Mouse (Mus musculus) c-Kit-positive CD71-positive TER-119-positive erythroid progenitor cells, embryonic 14.5 days (primary cell): ENCODE results near the gene St6galnac4.

Source experiments
- DNase-seq: peaks from one replicate; pipeline ENCODE4 v3.0.0-alpha.2; 2013; ENCODE audit warnings: low spot score

St6galnac4 gene

DNA sequence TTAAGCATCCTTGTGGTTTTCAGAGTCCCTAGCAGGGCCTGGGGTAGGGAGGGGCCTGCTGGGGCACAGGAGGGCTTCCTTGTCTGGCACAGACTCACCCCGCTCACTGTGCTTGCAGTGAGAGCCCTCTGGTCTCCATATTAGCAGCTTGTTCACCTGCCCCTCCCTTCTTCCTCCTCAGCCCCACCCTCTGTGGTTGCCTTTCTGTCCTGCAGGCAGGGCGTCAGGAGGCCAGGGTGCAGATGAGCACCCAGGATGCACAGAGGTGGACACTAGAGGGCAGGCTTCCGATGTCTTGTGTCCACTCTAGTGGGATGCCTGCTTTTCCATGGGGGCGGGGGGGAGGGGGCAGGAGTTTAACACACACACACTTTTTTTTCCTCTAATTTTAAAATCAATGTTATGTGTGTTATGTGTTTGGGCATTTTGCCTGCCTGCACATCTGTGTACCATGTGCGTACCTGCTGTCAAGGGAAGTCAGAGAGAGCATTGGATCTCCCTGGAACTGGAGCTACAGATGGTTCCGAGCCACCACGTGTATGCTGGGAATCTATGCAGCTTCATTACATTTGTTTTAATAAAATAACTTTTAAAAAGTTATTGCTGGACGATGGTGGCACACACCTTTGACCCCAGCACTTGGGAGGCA lies 14.6 kb downstream of the St6galnac4 start:
- peak; percentile 62 for DNase-seq

DNA sequence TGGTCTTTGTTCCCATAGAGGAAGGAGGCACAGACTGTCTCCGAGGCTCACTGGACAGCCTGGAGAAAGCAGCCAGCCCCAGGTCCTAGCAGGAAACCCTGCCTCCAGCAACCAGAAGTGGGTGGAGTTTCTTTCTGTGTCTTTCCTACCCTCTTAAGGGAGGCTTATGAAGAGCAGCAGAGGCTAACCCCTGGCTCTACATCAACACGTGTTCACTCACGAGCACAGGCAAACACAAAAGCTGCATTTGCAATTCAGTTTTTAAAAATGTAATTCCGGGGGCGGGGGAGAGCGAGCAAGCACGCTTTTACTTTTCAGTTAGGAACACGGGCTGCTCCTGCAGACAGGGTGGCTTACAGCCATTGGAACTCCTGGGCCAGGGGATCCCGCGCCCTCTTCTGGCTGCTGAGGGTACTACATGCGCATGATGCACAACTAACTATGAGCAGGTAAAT lies 15.7 kb downstream of the St6galnac4 start:
- DNase-seq: peak; percentile 75

DNA sequence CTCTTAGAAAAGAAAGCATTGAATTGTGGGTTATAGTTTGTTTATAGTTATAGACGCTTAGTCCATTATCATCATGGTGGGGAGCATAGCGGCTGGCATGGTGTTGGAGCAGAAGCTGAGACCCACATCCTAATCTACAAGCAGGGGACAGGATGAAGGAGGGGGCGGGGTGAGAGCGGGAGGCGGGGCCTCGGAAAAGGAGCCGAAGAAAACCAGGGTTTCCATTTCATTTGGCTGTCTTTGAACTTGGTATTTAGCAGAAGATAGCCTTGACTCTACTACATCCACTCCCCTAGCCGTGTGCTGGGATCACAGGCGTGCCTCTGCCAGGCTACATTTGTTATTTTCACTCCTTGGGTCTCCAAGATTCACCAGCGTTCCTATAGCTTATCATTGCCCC lies 17.7 kb downstream of the St6galnac4 start:
- no peak for DNase-seq

DNA sequence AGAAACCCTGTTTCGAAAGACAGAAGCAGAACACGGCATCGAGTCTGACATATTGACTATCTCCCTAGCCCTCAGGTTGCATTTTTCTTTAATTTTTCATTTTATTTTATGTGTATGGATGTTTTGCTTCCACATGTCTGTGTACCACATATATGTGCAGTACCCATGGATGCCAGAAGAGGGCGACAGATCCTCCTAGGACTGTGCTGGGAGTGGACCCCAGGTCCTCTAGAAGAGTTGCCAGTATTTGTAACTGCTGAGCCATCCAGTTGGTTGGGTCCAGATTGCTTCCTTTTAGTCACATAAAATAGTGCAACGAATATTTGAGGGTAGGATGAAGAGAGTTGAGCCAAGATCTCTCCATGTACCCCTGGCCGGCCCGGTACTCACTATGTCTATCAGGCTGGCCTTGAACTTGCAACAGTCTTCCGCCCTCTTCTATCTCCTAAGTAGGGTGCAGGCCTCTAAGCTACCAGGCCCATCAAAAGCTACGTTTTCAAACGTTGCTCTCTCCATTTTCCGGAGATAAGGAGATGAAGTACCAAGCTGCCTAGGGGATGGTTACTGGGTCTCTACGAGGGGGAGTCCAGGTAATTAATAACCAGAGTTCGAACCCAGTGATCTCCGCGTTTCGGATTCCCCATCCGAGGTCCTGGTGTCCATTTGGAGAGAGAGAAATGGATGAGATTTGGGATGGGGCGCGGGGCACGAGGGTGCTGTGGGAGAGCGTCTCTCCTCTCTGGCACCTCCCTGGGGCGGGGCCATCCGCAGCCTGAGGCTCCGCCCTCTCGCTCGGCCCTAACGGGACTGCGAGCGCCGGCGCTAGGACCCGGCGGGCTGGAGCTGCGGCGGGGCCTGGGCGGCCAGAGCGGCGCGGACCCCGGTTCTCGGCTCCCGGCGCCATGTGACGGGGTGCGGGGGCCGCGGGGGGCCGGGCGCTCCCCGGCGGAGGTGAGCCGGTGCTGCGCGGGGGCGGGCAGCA lies 19.6 kb downstream of the St6galnac4 start:
- DNase-seq: peak; percentile 82

DNA sequence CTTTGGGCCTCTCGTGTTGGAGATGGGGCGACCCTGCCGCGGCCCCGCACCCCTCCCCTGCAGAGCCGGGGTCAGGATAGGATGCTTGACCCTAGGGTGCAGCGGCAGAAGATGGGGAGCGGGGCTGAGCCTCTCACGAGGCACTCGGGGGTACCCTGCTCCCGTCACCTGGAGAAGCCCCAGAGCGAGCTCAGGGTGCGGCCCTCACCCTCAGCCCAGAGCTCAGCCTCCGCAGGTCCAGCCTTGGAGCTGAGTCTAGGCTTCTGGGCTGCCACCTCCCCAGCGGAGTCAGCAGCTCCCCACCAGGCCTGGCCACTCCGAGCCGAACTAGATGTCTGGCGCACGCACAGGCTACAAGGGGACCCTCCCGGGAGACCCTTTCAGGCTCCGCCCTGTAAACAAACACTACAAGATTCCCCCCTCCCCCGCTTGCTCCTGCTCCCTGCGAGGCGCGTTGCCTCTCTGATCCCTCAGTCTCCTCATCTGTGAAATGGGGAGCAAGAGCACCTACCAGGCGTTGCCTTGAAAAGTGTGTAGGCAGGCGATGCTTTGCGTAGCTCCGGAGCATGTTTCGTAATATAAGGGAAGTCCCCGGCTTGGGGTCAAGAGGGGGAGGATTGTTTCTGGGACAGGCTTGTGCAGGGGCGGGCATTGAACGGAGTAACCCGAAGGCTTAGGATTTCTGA lies 20.5 kb downstream of the St6galnac4 start:
- peak; percentile 56 for DNase-seq

DNA sequence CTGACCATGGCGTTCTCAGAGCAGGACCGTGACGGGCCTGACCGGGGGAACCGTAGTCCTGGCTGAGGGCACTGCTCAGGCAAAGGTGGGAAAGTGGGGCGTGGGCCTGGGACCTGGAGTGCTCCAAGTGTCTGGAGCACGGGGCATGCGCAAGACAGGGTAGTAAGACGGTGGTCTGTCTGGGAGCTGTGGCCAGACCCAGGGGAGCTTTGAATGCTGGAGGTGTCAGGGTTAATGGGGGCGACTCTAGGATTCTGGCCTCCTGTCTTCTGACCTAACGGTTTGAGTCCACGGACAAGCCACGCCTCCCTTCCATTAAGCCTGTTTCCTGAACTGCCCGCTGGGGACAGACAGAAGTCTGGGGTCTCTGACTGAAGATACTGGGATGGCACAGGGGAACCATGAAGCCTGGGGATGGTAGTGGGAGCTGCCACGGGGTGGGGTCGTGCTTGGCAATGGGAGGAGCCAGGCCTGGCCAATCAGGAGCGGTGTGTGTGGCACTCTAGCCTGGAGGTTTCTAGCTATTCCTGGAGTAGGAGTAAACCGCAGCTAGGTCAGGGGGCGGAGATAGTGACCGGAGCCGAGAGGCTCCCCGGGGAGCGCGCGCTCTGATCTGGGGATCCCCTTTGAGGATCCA lies 21.4 kb downstream of the St6galnac4 start:
- DNase-seq: peak; percentile 77

DNA sequence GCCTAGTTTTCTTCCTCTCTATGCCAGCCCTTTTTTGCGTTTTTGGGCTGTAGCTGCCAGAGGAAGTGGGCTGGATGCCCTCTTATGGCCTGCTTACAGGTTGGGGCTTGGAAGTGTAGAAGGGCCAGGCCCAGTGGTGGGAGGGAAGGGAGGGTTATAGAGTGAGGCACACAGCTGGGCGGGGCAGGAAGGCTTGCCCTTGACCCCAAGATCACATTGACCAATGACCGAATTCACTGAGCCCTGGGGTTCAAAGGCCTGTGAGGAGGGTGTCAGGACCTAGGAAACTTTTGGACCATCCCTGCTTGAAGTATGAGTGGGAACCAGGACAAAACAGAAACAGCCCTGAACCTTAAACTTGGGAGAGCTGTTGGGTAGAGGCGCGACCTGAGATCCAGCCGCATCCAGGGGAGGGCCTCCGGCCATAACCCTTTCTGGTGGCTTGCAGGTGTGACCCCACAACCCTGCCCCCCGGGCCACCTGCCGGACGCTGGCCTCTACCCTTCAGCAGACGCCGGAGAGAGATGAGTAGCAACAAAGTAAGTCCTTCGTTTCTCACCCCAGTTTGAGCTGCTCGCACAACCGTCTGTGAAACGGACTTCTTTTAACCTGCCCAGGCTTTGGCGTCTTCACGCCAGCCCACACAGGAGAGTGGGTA lies 22.0 kb downstream of the St6galnac4 start:
- DNase-seq: no peak

DNA sequence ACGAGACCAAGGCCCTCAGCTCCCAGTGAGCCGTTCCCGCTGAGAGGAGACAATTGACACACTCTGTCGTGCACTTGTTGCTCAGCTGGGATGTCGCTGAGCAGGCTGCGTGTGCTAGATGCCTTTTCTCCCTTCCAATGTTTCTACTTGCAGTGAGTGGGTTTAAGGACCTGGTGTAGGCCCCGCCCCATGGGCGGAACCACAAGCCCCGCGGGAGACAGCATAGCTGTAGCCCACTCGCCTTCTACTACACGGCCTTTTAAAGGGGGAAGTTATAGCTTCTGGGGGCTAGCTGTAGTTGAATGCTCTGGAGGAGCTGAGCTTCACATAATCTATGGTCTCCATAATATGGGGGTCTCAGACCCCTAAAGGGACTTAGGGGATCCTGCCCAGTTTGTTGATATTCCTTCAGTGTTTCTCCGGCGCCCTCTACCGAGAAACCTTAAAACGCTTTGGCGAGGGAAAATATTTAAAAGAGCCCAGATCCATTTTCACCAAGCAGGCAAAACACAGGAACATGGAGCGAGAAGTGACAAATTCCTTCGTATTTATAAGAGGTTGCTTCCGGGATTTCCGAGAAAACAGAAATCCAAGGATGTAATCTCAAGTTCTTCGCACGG lies 23.8 kb downstream of the St6galnac4 start:
- DNase-seq: peak; percentile 47

DNA sequence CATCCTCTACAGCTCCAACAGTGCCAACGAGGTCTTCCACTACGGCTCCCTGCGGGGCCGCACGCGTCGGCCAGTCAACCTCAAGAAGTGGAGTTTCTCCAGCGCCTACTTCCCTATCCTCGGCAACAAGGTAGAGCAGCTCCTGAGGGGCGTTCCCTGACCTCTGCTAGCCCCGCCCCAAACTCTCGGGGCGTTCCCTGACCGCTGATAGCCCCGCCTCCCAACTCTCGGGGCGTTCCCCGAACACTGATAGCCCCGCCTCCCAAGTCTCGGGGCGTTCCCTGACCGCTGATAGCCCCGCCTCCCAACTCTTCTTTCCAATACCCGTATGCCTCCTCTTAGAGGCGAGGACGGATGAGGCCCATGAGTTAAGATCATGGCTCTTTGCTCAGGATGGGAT lies 25.4 kb downstream of the St6galnac4 start:
- no peak for DNase-seq

DNA sequence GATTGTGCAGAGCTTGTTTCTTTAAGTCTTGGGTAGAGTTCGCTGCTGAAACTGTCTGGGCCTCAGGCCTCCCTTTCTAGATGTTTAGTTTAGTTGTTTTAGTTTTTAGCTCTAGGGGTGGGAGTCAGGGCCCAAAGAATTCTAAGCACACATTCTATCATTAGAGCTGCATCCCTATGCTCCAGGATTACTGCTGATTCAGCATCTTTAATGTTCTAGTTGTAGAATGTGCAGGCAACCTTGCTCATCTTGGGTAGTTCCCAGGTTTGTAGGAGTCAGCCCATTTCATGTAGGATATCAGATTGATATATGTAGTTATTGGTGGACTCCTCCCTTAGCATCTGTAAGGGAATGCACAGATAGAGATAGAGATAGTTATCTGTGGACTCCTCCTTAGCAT lies 30.2 kb downstream of the St6galnac4 start:
- no peak for DNase-seq

DNA sequence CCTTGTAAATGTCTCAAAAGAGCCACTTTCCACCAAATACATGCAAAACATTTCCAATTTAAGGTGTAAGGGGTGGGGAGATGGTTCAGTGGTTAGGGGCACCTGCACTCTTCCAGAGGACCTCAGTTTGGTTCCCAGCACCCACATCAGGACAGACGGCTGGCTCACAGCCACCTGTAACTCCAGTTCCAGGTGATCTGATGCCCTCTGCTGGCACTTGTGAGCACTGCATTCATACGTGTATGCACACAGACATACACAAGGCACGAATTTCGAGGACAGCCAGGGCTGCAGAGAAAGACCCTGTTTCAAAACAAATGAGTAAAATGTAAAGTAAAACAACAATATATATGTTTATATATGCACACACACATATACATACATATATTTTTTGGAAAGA lies 30.7 kb downstream of the St6galnac4 start:
- DNase-seq: no peak

DNA sequence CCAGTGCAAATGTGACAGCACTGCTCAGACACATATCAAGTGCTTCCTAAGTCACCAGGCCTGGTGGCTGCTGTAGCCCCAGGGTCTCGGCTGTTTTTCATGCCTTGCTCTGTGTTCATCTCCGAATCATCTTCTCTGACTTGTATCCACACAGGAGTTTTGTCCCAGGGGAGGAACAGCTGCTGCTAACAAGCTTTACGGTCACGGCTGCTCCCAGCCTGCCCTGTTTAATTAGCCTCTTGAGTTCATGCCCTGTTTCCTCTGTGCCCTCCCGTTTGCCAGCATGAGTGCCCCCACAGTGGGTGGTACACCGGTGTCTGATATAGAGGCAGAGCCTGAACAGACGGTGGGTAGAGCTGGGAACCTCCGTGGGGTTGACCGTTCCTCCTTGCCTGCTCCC lies 31.2 kb downstream of the St6galnac4 start:
- DNase-seq: no peak

DNA sequence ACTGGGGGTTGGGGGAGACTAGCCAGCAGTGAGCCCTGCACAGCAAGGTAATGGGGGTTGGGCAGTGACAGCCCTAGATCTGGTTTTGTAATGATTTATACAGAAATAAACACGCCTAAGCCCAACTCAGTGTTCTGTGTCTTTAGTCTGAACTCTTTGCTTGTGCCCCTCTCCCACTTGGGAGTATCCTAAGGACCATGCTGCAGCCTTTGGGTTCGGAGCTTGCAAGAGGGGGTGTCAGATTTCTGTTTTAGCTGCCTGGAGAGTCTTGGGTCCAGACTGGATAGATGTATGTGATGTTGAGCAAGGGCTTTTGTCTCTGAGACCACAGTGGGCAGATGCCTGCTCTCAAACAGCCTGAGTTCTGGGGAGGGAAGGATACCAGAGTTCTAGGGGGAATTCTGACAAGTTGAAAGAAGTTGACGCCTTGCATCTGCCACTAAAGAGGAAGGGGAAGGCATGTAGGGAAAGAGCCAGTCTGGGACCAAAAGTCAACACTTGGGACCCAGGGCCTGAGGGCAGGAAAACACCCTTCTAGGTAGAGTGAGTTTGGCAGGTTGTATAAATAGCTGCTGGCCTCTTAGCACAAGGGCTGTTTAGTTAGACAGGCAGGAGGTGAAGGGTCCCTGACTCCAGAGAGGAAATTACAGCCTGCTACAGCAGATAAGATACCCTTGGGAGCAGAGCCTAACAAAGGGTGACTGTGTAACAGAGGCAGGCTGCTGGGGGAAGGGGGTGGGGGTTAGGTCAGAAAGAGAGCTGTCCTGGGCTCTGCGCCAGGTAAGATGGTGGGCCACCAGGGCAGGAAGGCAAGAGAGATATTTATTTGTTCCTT lies 34.0 kb downstream of the St6galnac4 start:
- DNase-seq: no peak

DNA sequence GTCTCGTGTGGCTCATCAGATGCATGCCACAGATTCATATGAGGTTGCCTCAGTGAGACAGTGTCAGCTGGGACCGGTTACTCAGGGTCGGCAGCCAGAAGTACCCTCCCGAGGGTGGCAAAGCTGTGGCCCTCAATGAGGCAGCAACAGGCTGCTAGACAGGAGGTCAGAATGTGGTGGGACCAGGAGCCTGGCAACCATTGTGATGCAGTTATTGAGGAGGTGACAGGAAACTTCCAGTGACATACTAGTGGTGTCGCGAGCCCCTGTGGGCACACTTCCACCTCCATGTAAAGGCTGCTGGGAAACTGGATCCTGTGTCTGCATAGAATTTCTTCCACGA lies 34.6 kb downstream of the St6galnac4 start, which contains the start of gene Ak1:
Gene Ak1, plus strand, starts transcription at position 242 of the 343 bp plus-strand sequence.
- DNase-seq: no peak

DNA sequence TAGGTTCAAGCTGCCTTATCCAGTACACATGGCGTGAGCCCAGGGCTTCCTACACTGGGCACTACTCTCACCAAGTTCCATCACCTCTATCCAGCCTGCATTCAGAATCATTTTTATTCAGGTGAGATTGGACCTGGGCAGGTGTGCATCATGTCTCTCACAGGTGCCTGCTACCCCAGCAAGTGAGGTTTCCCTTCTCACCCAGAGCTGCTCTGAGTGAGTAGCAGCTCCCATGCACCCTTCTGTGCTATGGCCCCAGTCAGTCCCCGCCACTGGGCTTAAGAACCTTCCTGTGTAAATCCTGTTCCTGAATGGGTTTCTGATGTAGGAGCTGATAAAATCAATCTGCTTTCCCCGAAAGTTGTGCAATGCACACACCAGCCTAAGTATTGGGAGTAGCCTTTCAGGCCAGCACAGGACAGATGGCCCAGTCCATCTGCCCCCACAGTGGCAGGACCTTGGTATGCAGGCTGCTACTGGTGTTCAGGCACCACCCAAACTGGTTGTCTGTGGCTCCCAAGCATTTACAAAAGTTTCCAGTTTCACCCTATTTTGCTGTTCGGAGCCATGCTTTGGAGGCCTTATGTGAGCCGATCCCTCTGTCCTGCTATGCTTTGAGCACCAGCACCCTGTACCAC lies 37.3 kb downstream of the St6galnac4 start:
- no peak for DNase-seq

DNA sequence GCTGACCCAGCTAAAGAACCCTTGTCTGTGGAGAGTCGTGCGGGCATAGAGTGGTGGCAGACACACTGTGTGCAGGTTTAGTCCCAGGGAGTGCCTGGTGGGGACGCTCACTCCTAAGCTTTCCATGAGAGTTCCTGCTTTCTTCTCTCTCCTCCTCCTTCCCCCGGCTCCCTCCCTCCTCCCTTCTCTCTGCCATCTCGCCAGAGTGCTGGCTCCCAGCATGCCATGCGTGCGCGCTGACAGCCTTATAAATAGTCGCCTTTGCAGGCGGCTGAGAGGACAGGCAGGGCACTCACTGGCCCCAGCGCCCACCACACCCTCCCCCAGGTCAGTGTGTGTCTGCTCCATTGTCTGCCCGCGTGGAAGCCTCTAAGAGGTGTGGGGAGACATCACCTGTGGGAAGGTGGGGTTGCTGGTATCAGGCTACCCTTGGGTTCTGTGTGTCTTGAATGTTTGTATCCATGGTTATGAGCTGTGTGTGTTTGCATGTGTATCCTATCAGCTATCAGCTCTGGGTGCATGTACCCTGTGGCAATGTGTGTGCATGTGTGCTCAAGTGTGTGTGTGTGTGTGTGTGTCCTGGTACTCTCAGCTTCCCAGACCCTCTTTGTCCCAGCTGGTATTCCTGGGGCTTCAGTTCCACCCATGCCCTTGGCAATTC lies 38.4 kb downstream of the St6galnac4 start:
- no peak for DNase-seq

DNA sequence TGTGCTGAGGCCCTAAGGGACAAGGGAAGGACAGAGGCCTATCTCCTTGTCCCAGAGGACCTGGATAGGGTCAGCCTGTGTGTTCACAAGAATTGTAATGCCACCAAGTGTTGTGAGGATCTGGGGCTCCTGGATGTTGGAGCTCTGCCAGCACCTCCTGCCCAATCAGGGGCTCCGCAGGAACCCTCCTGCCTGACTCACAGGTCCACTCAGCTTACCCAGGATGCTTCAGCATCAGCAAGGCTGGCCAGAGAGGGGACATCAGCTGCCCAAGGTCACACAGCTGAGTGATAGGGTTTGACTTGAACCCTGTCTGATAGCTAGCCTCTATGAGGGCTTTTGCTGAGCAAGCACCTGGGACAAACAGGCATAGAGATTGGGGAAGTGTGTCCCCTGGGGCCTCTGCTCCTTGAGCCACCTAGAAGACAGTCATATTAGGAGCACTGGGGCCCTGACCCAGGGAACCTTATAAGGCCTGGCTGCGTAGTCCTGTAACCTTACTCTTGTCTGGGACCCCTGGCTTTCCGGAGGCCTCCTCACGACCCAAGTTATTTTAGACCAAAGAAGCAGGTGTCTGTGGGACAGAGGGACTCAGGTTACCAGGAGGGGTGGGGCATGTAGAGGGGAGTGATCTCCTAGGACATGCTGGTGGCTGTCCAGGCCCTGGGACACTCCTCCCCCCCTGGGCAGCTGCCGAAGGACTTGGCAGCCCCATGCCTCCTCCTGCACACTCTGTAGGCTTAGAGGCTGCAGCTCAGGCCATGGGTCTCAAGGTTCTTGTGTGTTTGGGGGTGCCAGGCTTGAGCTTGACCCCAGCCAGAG lies 39.2 kb downstream of the St6galnac4 start:
- DNase-seq: no peak
